Mouse (Mus musculus) testis, adult 2 months (tissue): ENCODE data around the gene Kif22. TPM values are rescaled to one million over a fixed set of nuclear protein-coding genes. Genes with fewer than 3 reads are reported as not detected.

Source experiments
- H3K27ac ChIP-seq: fragments of 200-500 bp; 2 replicates; pipeline ENCODE4 v1.5.1; 2012; ENCODE audit warnings: low read depth, low read length; ENCODE audit not compliant: control insufficient read depth, insufficient read depth
- H3K27me3 ChIP-seq: fragments of 200-500 bp; 2 replicates; pipeline ENCODE4 v1.6.1; 2012; ENCODE audit warnings: mild to moderate bottlenecking, low read length, moderate library complexity; ENCODE audit not compliant: control insufficient read depth, insufficient read depth
- H3K36me3 ChIP-seq: fragments of 200-500 bp; 2 replicates; pipeline ENCODE4 v1.6.1; 2012; ENCODE audit warnings: mild to moderate bottlenecking, low read length; ENCODE audit not compliant: control insufficient read depth, insufficient read depth
- H3K4me1 ChIP-seq: fragments of 200-500 bp; 2 replicates; pipeline ENCODE4 v1.6.1; 2012; ENCODE audit warnings: low read length; ENCODE audit not compliant: control insufficient read depth, insufficient read depth
- H3K4me3 ChIP-seq: fragments of 200-500 bp; 2 replicates; pipeline ENCODE4 v1.5.1; 2012; ENCODE audit warnings: low read depth, mild to moderate bottlenecking, low read length, moderate library complexity, mixed read lengths; ENCODE audit not compliant: control insufficient read depth
- CTCF ChIP-seq: fragments of 200-500 bp; IDR thresholded peaks from 2 replicates; pipeline ENCODE4 v1.5.1; 2012; ENCODE audit warnings: low read depth, mild to moderate bottlenecking, inconsistent platforms, low read length, moderate library complexity; ENCODE audit not compliant: control insufficient read depth, insufficient read depth, insufficient replicate concordance
- POLR2A ChIP-seq: fragments of 200-500 bp; IDR thresholded peaks from 2 replicates; pipeline ENCODE4 v1.6.1; 2012; ENCODE audit warnings: low read depth, mild to moderate bottlenecking, inconsistent platforms, low read length, moderate library complexity; ENCODE audit not compliant: control insufficient read depth
- polyA plus RNA-seq: library from polyadenylated mRNA; depleted of rRNA; stranded (reverse); fragments of >200 nt; gene quantifications from 2 replicates; pipeline ENCODE4 v1.2.3, GENCODE M21; 2012

The Kif22 gene
- polyA plus RNA-seq, 1 experiment: 10.2 TPM

GRCm38 (mm10) chr7:127084794-127085193 is 42.5 kb upstream of the Kif22 start:
- Histone ChIP-seq H3K27ac (no peak overlapping the region), H3K36me3 (no peaks in the 10 kb centered on the region), H3K4me3 (no peak overlapping the region), H3K27me3 (no peaks in the 10 kb centered on the region), H3K4me1 (peaks cover 3% of the 10 kb centered on the region)
- TF ChIP-seq CTCF: no peak
- TF ChIP-seq POLR2A: no peak

DNA sequence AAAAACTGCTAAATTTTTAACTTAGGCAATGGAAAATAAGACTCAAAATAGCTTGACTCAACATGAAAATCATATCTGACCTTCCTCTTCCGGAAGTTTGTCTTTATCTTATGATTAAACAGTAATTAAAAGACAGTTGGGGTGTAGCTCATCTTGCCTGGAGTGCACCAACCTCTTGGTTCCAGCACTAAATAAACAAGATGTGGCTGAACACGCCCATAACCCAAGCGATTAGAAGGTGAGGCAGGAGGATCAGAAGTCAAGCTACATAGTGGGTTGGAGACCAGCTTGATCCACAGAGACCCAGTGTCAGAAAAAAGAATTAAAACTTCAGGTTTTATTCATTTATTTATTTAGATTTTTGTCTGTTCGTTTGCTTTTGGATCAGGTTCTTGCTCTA is 41.4 kb upstream of the Kif22 start:
- Histone ChIP-seq H3K27ac (no peak overlapping the region), H3K4me1 (no peaks in the 10 kb centered on the region), H3K27me3 (no peaks in the 10 kb centered on the region), H3K36me3 (no peaks in the 10 kb centered on the region), H3K4me3 (no peak overlapping the region)
- no peak for TF ChIP-seq POLR2A
- no peak for TF ChIP-seq CTCF

- TF ChIP-seq POLR2A: no peak
- Histone ChIP-seq H3K36me3 (no peaks in the 10 kb centered on the region), H3K27me3 (no peaks in the 10 kb centered on the region)
Measured at GRCm38 (mm10) chr7:127082995-127083394, 40.7 kb upstream of the Kif22 start.

GRCm38 (mm10) chr7:127082271-127082670 is 40.0 kb upstream of the Kif22 start:
- Histone ChIP-seq H3K27me3 (no peaks in the 10 kb centered on the region), H3K4me1 (no peaks in the 10 kb centered on the region), H3K27ac (no peak overlapping the region; the same call in 1 of the 2 replicates), H3K4me3 (no peak overlapping the region), H3K36me3 (no peaks in the 10 kb centered on the region)
- no peak for TF ChIP-seq POLR2A
- TF ChIP-seq CTCF: no peak

More at GRCm38 (mm10) chr7:127082995-127083394, 40.7 kb upstream of the Kif22 start:
- no peaks in the 10 kb centered on the region for H3K4me1 ChIP-seq
- H3K27ac ChIP-seq: no peak overlapping the region
- H3K4me3 ChIP-seq: no peak overlapping the region

GRCm38 (mm10) chr7:127080045-127080444 is 37.8 kb upstream of the Kif22 start:
- TF ChIP-seq CTCF: no peak
- TF ChIP-seq POLR2A: no peak
- Histone ChIP-seq H3K36me3 (no peaks in the 10 kb centered on the region), H3K27ac (no peak overlapping the region), H3K4me3 (no peak overlapping the region), H3K4me1 (no peaks in the 10 kb centered on the region), H3K27me3 (no peaks in the 10 kb centered on the region)

DNA sequence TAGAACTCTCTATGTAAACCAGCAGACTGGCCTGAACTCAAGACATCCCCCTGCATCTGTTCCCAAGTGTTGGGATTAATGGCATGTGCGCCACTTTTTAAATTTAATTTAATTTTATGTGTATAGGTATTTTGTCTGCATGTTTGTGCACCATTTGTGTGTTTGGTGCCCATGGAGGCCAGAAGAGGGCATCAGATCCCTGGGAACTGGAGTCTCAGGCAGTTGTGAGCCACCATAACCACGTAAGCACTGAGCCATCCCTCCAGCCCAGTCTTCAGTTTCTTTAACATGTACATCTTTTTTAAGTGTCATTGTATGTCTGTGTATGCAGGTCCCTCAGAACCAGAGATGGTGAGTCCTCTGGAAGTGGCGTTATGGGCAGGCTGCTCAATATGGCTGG is 35.4 kb upstream of the Kif22 start:
- Histone ChIP-seq H3K27me3 (no peaks in the 10 kb centered on the region), H3K4me3 (no peak overlapping the region), H3K4me1 (no peaks in the 10 kb centered on the region), H3K36me3 (no peaks in the 10 kb centered on the region), H3K27ac (no peak overlapping the region)
- no peak for TF ChIP-seq CTCF
- TF ChIP-seq POLR2A: no peak

- no peaks in the 10 kb centered on the region for H3K27me3 ChIP-seq
- H3K4me3 ChIP-seq: no peak overlapping the region
- TF ChIP-seq CTCF (no peak), POLR2A (no peak)
- H3K27ac ChIP-seq: no peak overlapping the region
- H3K36me3 ChIP-seq: no peaks in the 10 kb centered on the region
- no peaks in the 10 kb centered on the region for H3K4me1 ChIP-seq
Measured at GRCm38 (mm10) chr7:127076188-127076587, 33.9 kb upstream of the Kif22 start.

DNA sequence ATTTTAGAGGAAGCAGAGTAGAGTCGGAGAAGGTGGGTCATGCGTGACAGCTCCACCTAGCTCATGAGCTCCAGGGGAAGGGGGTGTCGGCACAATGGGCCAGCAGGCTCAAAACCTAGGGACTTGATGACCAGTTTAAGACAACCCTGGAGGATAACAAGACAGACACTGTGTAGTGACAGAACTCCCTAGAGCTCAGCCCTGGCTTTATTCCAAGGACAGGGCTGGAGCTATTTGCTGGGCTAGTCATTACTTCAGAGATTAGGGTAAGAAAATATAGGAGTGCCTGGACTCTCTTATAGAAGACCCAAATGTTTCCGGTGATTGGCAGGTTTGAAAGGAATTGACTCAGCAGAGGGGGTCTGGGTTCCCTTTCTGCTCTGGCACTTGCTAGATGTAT is 30.9 kb upstream of the Kif22 start:
- Histone ChIP-seq H3K36me3 (no peaks in the 10 kb centered on the region), H3K4me3 (no peak overlapping the region), H3K4me1 (no peaks in the 10 kb centered on the region), H3K27ac (no peak overlapping the region), H3K27me3 (no peaks in the 10 kb centered on the region)
- no peak for TF ChIP-seq CTCF
- TF ChIP-seq POLR2A: no peak
